Mouse (Mus musculus) retina, postnatal 1 day (tissue): ENCODE measurements around the gene Pou4f1.
"Not testable (repeated sequence)": the region's sequence is repeated elsewhere in the genome, so short reads cannot be mapped to it uniquely, and the experiment has no call there.

Source experiments
- DNase-seq: peaks from one replicate; pipeline ENCODE4 v3.0.0-alpha.2; 2012

The Pou4f1 gene

DNA sequence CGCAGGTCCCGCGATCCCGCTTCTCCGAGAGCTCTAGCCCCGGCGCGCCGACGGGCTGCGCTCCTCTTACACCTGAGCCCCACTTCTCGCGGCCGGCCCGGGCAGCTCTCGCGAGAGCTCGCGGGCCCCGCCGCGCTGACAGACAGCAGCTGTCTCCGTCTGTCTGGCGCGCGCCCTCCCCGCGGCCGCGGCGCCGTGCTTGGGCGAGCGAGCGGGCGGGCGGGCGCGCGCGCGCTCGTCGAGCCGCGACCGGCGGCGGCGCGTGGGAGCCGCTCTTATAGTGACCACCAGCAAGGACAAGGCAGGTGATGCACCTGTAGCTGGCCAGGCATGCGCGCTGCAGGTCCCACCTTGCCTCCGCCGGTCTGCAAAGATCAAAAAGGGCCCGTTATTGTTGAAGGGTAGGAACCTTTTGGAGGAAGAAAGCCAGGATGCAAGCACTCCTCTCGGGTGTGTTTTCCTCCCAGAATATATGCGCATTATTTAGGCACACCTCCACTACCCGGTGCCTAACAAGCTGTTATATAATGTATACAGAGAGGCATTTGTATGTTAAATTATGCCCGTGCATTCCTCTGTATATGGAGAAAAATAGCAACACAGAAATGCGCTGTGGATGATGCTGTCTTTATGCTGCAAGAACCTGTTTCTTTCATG, at the start of gene Pou4f1:
Pou4f1 (minus strand) TSS at position 34 of the 657 bp plus-strand sequence.
- DNase-seq = peak; percentile 88

DNA sequence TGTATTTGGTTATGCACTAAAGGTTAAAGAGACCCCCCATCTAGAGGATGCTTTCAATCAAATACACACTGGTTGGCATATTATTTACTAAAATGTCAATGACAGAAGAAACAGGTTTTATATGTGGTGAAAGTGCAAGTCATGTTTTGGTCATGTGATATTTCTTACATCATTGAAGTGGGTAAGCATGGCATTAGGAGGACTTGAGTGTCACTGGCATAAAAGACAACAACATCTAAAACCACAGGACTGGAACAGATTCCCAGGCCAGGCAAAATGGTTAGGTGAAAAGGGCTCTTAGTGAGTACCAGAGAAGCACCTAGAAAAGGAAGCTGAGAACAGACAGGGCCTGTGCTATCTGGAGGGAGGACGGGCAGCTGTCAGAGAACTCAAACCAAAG, 43.9 kb upstream of the Pou4f1 start:
- DNase-seq = no peak

DNA sequence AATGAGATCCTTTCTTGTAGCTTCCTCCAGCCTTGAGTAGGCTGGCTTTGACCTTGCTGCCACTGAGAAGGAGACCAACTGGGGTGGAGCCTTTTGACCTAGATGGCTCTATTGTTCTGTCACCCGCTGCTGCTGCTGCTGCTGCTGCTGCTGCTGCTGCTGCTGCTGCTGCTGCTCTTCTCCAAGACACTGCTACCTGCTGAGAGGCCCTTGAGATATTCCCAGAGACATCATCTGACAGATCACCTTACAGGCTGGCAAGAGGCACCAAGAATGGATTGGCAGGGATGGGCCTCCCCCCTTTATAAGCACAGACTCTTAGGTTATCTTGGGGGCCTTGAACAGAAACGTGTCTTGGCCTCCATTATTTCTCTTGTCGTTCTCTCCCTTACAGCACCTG, 35.0 kb upstream of the Pou4f1 start:
- not testable (repeated sequence) for DNase-seq

DNA sequence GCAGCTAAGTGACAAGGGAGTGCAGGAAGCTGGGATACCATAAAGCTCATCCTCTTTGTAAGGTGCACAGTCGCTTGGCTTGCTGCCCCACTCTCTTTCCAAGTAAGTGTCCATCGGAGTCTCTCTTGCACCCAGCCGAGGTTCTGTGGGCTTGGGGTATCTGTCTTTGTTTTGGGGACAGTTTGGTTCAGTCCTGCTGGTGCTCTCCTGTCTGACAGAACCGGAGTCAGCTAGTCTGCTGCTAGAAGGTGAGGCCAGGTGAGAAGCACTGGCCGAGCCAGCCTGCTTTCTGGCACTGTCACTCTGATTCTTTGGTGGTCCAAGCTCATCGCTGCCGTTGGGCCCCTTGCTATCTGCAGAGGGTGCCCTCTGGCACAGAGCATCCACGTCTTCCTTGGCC, 12.0 kb upstream of the Pou4f1 start:
- no peak for DNase-seq

DNA sequence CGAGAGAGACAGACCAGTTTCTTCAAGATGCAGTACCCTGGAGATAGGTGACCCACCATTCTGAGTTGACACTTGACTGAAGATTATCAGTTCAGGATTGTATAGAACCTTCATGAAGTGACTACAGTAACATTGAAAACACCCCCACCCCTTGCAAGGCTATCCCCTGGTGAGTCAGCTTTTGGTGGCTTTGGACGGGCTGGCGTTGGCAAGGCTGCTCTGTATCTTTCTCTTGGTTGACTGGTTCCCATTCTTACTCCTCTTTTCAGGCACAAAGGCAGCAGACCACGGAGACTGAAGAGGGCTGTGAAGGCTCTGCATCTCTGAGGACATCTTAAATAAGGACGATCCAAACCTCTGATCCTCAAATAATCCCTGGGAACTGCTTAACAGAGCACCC, 10.8 kb upstream of the Pou4f1 start:
- no peak for DNase-seq

DNA sequence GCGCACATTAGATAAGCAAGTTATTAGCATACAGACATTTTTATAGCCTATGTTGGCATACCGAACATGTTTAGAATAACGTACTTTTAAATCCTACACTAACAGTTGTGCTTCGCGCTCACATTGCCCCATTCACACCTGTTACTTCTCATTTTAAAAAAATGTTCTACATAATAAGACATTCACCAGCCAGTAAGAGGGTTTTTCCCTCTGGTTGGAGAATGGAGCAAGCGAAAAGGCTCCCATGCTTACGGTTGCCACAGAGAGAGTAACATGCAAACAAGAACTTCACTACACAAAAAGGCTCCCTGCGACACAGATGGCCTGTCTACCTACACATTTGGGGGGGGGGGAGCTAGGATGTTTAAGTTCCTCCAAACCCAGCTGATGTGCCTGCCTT, 9.8 kb upstream of the Pou4f1 start:
- no peak for DNase-seq

DNA sequence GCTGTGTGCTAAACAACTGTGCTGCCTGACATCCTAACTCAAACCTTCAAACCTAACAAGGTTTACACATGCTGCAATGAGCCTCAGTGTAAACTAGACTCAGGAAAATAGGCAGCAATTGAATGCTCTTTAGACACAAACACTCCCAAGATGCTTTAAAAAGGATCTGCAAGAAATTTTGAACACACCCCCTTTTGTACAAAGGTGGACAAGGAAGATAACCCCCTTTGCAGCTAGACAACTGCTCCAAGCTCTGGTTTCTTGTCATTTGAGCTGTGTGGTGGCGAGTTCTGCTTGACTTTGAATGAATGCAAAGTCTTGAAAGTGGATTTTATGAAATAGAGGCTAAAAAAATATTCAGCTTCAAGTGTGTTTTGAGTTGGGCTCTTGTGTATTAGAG, 7.6 kb upstream of the Pou4f1 start:
- no peak for DNase-seq

DNA sequence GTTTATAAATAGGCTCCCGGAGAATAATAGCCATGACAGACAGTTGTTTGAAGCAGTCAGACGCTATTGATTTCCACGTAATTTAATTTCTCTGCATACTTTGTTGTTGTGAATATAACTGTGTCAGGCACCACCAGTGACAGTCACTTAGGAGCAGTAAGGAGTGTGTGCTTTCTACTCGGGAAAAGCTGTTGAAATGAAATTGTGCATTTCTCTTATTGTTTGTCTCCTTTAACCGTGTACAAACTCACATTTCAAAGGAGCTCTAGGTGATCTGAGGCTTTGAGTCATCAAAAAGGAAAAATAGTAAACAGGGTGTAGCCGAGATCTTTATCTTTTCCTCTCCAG, 798 bp upstream of the Pou4f1 start:
- DNase-seq = peak; percentile 32

DNA sequence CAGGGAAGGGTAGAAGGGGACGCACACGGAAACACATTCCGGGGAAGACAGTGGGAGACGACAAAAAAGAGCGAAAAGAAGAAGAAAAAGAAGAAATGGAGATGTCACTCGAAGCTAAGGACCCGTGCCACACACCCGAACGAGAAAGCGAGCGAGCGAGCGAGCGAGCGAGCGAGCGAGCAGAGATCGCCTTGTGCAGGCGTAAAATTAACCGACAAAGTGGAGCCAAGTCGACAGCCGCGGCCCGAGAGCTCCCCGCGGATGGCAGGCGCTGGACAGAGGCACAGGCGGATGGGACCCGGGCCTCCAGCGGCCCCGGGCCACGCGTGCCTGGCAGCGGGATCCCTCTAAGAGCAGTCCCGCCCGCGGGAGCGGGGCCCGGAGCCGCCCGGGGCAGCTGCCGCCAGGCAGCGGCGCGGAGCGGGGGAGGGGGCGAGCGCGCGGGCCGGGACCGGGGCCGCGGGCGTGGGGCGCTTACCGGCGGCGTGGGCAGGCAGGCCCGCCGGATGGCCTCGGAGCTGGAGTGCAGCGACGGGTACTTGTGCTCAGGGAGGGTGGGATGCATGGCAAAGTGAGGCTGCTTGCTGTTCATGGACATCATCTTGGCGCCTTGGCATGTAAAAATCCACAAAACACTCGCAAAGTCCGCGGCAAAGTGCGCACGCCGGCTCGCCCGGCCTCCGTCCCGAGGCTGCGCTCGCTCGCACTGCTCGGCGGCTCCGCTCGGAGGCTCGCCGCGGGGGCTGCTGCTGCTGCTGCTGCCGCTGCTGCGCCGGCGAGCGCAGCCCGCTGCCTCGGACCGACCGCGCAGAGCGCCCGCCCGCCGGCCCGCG, 450 bp downstream of the Pou4f1 start:
- DNase-seq = peak; percentile 43

DNA sequence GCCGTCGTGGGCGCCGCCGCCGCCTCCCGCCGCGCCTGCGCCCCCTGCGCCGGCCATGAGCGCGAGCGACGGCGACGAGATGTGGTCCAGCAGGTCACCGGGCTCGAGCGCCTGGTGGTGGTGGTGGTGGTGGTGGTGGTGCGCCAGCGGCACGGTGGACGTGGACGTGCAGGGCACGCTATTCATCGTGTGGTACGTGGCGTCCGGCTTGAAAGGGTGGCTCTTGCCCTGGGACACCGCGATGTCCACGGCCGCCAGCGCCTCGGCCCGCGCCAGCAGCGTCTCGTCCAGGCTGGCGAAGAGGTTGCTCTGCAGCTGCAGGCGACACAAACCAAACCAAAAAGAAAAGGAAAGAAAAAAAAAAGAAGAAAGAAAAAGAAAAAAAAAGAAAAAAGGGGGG, 1.2 kb downstream of the Pou4f1 start:
- peak; percentile 39 for DNase-seq

DNA sequence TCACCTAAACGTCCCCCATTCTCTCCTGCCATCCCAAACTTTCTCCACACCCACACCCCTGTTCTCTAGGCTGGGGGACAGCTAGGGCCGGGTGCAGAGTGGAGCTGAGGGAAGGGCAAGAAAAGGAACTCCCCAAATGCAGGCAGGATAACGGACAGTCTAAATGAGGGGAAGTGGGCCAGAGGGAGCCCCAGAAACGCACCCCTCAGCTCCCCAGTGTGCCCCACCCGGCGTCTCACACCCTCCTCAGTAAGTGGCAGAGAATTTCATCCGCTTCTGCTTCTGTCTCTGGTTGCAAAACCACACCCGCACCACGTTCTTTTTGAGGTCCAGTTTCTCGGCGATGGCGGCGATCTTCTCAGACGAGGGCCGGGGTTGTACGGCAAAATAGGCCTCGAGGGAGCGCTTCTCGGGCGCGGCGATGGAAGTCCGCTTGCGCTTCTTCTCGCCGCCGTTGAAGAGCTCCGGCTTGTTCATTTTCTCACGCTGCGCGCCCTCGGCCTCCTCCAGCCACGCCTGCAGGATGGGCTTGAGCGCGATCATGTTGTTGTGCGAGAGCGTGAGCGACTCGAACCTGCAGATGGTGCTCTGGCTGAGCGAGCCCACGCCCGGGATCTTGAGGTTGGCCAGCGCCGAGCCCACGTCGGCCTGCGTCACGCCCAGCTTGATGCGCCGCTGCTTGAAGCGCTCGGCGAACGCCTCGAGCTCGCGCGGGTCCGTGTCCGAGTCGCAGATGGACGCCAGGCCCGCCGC, 2.1 kb downstream of the Pou4f1 start:
- DNase-seq = peak; percentile 69

DNA sequence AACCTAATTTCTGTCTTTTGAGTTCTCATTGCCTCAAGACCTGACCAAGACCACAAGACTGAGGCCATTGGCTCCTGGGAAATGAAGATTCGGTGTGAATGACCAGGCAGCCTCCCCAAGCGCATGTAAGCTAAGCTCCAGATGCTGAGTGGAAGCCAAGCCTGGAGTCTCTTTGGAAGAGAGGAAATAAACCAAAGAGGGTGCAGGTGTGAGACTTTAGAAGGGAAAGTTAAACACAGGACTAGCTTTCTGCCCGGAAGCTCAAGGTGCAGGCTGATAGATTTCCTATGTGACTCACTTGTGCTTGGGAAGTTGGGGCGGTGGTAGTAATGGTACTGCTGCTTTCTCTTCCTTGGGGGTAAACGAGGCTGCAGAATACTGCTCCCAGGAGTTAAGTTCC, 3.0 kb downstream of the Pou4f1 start:
- DNase-seq = peak; percentile 21

DNA sequence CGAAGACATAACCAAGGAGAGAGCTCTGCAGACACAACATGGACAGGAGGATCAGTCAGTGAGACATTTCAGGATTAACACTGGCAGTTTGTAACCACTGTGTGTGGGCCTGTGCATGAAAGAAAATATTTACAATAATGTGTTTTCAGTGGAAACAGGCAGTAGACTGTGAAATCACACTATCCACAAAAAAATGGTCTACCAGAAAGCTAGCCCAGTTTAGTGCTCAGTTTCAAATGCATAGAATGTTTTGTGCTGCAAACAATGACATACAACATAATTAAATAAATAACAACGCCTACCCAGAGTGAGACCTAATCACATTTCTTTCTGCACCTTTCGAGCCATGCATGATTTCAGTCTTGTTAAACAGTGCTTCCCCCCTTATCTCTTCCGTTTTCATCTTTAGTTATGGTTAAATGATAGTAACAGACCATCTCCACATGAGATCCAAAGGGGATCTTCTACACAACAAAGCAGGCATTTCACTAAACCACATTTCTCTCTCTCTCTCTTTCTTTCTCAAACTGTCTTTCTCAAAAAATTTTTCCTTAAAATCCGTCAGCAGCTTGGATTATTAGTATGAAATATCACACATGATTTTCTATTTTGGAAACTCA, 4.1 kb downstream of the Pou4f1 start:
- DNase-seq = peak; percentile 43

DNA sequence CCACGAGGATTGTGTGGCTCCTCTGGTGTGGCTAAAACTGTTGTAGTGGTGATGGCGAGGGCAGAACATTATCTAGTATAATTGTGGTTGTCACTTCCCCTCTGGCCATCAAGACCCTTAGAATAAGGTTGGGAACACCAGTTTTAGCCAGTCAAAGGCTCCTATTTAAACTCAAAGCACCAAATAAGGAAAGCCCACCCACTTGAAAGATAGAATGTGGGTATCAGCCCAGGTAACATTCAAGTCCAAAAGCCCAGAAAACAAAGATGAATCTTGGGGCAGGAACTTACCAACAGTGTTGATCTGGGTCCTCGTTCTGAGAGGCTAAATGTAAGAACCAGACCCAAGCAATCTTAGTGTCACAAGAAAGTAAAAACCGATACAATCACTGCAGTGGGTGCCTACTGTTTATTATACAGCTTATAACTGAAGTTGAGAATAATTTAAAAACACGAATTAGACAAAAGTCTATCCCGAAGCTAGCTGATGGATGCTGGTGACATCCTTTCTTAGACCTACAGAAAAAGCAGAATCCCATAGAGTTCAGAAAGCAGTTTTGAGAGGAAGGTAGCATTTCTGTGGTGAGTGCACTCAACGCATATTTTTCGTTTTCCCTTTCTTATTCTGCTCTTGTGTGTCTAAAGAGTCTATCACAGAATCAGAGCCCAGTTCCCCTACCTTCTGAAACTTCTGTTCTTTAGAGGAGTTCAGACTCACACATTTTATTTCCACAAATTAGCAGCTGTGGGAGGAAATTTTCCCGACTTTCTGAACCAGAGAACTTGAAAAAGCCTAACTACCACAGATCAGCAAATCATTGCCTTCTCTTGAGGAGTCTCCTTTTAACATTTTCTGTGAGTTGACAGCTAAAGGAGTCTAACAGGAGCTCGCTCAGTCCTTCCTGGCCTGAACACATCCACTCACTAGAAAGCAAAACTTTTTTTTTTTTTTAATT, 6.2 kb downstream of the Pou4f1 start:
- DNase-seq = peak; percentile 51

DNA sequence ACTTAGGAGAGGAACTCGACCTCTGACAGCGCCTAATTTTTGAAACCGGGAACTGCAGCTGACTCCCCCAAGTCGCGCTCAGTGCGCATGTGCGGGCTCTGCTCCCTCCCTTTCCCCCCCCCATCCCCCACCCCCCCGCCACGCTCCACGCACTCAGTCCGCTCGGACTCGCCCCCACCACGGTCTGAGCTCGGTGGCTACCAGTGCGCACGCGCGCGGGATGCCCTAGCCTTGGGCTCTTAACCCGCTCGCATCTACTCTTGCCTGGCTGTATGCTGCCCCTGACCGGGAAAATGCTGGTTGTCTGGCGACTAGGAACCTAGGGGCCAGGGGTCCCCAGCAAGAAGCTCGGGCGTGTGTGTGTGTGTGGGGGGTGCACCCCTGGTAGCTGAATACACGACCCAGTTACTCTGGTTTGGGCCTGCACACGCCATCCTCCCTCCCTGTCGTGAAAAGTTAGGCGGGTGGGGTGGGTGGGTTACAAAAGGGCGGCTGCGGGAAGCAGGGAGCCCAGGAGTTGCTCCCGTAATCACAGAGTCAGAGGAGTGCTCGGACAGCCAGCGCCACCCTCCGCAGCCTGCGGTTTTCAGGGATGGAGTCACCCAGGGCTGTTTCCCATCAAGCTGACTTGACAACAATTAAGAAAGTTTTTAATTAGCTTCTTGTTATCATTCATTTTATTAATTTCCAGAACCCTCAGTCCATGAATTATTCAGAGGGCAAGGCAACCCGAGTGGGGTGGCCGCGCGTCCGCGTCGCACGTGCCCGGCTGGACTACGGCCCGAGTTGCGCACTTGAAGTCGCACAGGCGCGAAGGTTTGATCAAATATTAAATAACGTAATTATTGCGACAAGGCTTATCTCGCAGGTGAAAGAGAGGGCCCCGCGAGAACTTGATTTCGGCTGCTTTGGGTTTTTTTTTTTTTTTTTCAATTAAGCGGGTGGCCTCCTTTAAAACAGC, 7.2 kb downstream of the Pou4f1 start:
- peak; percentile 85 for DNase-seq

DNA sequence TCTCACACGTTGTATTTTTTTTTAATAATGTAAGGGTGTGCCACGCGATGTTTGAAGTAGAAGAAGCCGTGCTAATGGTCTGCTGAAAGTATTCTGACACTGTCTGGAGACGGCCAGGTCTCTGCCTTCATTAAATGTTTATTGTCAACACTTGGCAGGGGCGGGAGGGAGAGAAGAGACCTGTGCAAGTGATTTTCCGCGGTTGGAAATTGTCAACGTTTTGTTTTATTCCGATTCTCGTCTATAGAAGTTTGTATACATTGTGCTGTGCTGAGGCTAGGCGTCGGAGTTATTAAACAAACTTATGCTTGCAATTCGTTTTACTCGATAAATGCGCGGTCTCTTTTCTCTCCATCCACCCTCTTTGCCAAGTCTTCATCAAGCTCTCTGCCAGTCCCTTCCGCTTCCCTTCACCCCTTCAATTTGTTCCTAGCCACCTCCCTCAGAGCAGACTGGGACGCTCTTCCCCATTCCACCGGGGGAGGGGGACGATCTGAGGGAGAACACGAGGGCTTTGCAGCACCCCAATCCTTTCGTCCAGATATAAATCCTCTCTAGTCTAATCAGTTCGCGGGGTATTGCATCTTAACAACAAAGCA, 8.2 kb downstream of the Pou4f1 start:
- DNase-seq = peak; percentile 65

DNA sequence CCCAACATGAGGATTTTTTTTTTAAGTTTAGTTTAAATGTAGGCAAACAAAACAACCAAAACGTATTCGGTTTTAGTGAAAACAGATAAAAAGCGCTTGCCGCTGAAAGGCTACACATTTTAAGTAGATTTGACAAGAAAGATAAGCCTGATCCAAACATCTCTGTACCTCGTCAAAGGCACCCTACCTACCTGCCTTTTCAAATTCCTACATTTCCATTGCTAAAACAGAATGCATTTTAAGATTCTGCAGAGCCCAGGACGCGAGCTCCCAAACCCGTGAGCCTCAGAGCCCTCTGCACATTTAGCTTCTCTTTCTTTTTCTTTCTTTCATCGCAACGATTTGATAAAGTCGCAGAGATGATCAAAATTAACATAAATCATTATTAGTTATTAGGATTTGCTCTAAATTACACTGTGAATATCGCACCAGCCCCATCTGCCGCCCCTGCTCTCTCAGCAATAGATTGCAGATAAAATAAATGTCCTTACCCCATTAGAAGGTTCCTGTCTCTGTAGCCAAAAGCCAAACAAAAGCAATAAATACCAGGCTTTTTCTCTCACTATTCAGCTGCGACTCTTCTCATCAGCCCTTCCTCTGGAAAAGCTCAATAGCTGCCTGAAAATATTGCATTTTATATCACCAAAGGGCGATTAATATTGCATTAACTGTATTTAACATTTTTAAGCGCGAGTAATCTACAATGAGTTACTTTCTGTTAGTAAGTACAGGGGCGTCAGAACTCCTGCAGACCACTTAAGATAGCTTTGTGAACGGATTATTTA, 8.9 kb downstream of the Pou4f1 start:
- DNase-seq = peak; percentile 36

DNA sequence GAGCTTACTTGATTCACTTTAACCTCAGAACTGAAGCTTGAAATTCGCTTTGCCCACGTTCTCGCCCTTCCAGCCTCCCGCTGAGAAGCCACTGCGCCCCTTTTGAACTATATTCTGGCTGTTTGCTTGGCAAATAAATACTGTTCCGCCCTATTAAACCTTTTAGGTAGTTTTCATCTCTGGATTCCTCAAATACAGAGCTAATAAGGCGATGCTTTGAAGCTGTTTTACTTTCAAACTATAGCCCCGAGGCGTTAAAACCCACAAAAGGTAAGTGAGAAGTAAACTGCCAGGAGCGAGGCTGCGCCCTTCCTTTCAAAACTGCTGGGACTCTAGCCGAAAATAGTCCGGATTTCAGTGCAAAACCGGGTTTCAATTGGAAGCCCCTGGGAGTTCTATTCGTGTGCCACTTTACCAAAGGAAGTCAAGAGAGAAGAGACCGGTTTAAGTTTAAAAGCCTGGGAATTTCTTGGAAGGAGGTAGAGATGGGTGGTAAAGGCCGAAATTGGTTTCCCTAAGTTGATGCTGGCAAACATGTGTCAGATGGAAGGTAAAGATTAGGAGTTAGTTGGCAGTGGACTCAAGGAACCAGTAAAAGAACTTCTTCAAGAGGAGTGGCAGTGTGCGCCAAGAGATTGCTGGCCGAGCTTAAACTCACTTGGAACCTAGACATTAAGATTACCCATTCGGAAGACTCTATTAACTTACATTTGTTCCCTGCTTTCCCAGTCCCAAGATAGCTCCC, 9.7 kb downstream of the Pou4f1 start:
- peak; percentile 46 for DNase-seq

DNA sequence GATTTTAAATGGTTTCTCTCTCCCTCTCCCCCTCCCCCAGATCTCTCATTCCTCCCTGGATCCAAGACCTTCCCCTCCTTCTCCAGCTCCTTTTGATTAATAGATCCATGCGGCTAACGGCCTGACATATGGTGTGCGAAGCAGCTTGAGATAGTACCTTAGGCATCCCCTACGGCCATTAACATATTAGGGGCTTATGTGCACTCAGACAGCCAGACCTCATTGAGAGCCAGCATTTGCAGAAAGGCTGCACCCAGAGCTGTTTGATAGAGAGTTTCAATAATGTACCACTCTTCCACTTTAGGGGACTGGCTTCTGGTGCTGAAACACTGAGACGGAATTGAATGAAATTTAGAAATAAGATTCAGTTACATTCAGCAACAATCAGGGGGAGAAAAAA, 10.8 kb downstream of the Pou4f1 start:
- DNase-seq = peak; percentile 79
